Mouse (Mus musculus): ENCODE results near the gene Tcf3. TPM values are rescaled to one million over a fixed set of nuclear protein-coding genes. Genes with fewer than 3 reads are reported as not detected.

Tcf3 gene
- polyA plus RNA-seq, 1 experiment from 2014 or later, result 30.9 TPM

GRCm38 (mm10) chr10:80431570-80432386 is 1.7 kb downstream of the Tcf3 start:
- Histone ChIP-seq H3K27me3 (ENCODE audit: control insufficient read depth, insufficient read depth, low read length) (no peaks in the 10 kb centered on the region), H3K9me3 (ENCODE audit: control insufficient read depth, low read length) (no peaks in the 10 kb centered on the region), H3K4me3 (ENCODE audit: low read depth, low read length) (peak overlapping the region; percentile 99), H3K27ac (replicated peaks) (peak overlapping the region; percentile 49; the same call in 1 of the 2 replicates), H3K36me3 (ENCODE audit: control insufficient read depth, insufficient read depth, low read length) (peaks cover 22% of the 10 kb centered on the region), H3K4me1 (replicated peaks; ENCODE audit: control insufficient read depth, insufficient read depth) (peaks cover 6% of the 10 kb centered on the region; the same call in 1 of the 2 replicates), H3K9ac (ENCODE audit: low read length) (peak overlapping the region; percentile 95), H3K4me2 (replicated peaks; ENCODE audit: low read depth) (peak overlapping the region; percentile 83)
- TF ChIP-seq EP300 (optimal IDR thresholded peaks at IDR 0.05), result no peak
- no peak for TF ChIP-seq CTCF (IDR thresholded peaks at IDR 0.05; ENCODE audit: low read depth)
- no peak for ATAC-seq (ENCODE audit: low FRiP score, low TSS enrichment)
- 11% methylated on average over 15 of the region's 16 CpGs for WGBS
- DNase-seq (ENCODE audit: low spot score), result no peak

- Histone ChIP-seq H3K4me1 (replicated peaks; ENCODE audit: control insufficient read depth, insufficient read depth) (peaks cover under 1% of the 10 kb centered on the region; the same call in 1 of the 2 replicates), H3K9ac (ENCODE audit: low read length) (0 out of 2 replicates have a peak overlapping the region, but pooled peaks have one; percentile 8), H3K27me3 (ENCODE audit: control insufficient read depth, insufficient read depth, low read length) (no peaks in the 10 kb centered on the region), H3K9me3 (ENCODE audit: control insufficient read depth, low read length) (no peaks in the 10 kb centered on the region), H3K4me2 (replicated peaks; ENCODE audit: low read depth) (no peak overlapping the region), H3K36me3 (ENCODE audit: control insufficient read depth, insufficient read depth, low read length) (peaks cover 32% of the 10 kb centered on the region), H3K4me3 (ENCODE audit: low read depth, low read length) (no peak overlapping the region), H3K27ac (replicated peaks) (no peak overlapping the region)
- no peak for TF ChIP-seq EP300 (optimal IDR thresholded peaks at IDR 0.05)
- no peak for TF ChIP-seq CTCF (IDR thresholded peaks at IDR 0.05; ENCODE audit: low read depth)
- no peak for DNase-seq (ENCODE audit: low spot score)
- ATAC-seq (ENCODE audit: low FRiP score, low TSS enrichment), result no peak
- WGBS, result 66% methylated on average over 7 of the region's 8 CpGs
Measured at GRCm38 (mm10) chr10:80430375-80430980, 3.0 kb downstream of the Tcf3 start.

GRCm38 (mm10) chr10:80429800-80430199 is 3.6 kb downstream of the Tcf3 start:
- 80% methylated on average over 8 of the region's 8 CpGs for WGBS

GRCm38 (mm10) chr10:80425041-80425440 is 8.4 kb downstream of the Tcf3 start:
- Histone ChIP-seq H3K27me3 (ENCODE audit: control insufficient read depth, insufficient read depth, low read length) (no peaks in the 10 kb centered on the region), H3K9ac (ENCODE audit: low read length) (no peak overlapping the region), H3K4me2 (replicated peaks; ENCODE audit: low read depth) (no peak overlapping the region), H3K36me3 (ENCODE audit: control insufficient read depth, insufficient read depth, low read length) (peaks cover 54% of the 10 kb centered on the region), H3K27ac (replicated peaks) (no peak overlapping the region), H3K4me3 (ENCODE audit: low read depth, low read length) (no peak overlapping the region), H3K4me1 (replicated peaks; ENCODE audit: control insufficient read depth, insufficient read depth) (no peaks in the 10 kb centered on the region), H3K9me3 (ENCODE audit: control insufficient read depth, low read length) (no peaks in the 10 kb centered on the region)
- 93% methylated on average over 3 of the region's 3 CpGs for WGBS
- TF ChIP-seq CTCF (IDR thresholded peaks at IDR 0.05; ENCODE audit: low read depth), result peak; percentile 29; the same call in 1 of the 2 replicates
- no peak for TF ChIP-seq EP300 (optimal IDR thresholded peaks at IDR 0.05)
- DNase-seq (ENCODE audit: low spot score) (no peak), ATAC-seq (ENCODE audit: low FRiP score, low TSS enrichment) (no peak)

More at GRCm38 (mm10) chr10:80429800-80430199, 3.6 kb downstream of the Tcf3 start:
- H3K4me3 ChIP-seq (ENCODE audit: low read depth, low read length), result no peak overlapping the region
- H3K9me3 ChIP-seq (ENCODE audit: control insufficient read depth, low read length), result no peaks in the 10 kb centered on the region
- no peak overlapping the region for H3K4me2 ChIP-seq (replicated peaks; ENCODE audit: low read depth)
- no peaks in the 10 kb centered on the region for H3K27me3 ChIP-seq (ENCODE audit: control insufficient read depth, insufficient read depth, low read length)
- TF ChIP-seq EP300 (optimal IDR thresholded peaks at IDR 0.05) (no peak), CTCF (IDR thresholded peaks at IDR 0.05; ENCODE audit: low read depth) (no peak)
- H3K36me3 ChIP-seq (ENCODE audit: control insufficient read depth, insufficient read depth, low read length), result peaks cover 38% of the 10 kb centered on the region
- H3K9ac ChIP-seq (ENCODE audit: low read length), result no peak overlapping the region
- DNase-seq (ENCODE audit: low spot score) (no peak), ATAC-seq (ENCODE audit: low FRiP score, low TSS enrichment) (no peak)
- no peak overlapping the region for H3K27ac ChIP-seq (replicated peaks)
- H3K4me1 ChIP-seq (replicated peaks; ENCODE audit: control insufficient read depth, insufficient read depth), result no peaks in the 10 kb centered on the region; the same call in 1 of the 2 replicates

- 32% methylated on average over 4 of the region's 4 CpGs for WGBS
- no peak overlapping the region for H3K4me2 ChIP-seq (replicated peaks; ENCODE audit: low read depth)
- no peak overlapping the region for H3K4me3 ChIP-seq (ENCODE audit: low read depth, low read length)
- no peak overlapping the region for H3K9ac ChIP-seq (ENCODE audit: low read length)
- ATAC-seq (ENCODE audit: low FRiP score, low TSS enrichment), result no peak; the same call in 1 of the 2 replicates
- H3K27ac ChIP-seq (replicated peaks), result peak overlapping the region; percentile 30; the same call in 1 of the 2 replicates
- TF ChIP-seq CTCF (IDR thresholded peaks at IDR 0.05; ENCODE audit: low read depth), result no peak
- no peak for TF ChIP-seq EP300 (optimal IDR thresholded peaks at IDR 0.05)
- no peaks in the 10 kb centered on the region for H3K4me1 ChIP-seq (replicated peaks; ENCODE audit: control insufficient read depth, insufficient read depth)
- peak; percentile 61 for DNase-seq (ENCODE audit: low spot score)
- no peaks in the 10 kb centered on the region for H3K9me3 ChIP-seq (ENCODE audit: control insufficient read depth, low read length)
- peaks cover 60% of the 10 kb centered on the region for H3K36me3 ChIP-seq (ENCODE audit: control insufficient read depth, insufficient read depth, low read length)
- no peaks in the 10 kb centered on the region for H3K27me3 ChIP-seq (ENCODE audit: control insufficient read depth, insufficient read depth, low read length)
Measured at GRCm38 (mm10) chr10:80423562-80423961, 9.9 kb downstream of the Tcf3 start.
